Mouse (Mus musculus) liver, embryonic 16.5 days (tissue): ENCODE results near the gene Slc22a2. TPM values are rescaled to one million over a fixed set of nuclear protein-coding genes. Genes with fewer than 3 reads are reported as not detected.
"Not testable (repeated sequence)": the region's sequence is repeated elsewhere in the genome, so short reads cannot be mapped to it uniquely, and the experiment has no call there.

ENCODE experiments used
- ATAC-seq: fragments of 200-750 bp; cut with Nextera tagmentation; 2 replicates; pipeline ENCODE4 v1.8.0; 2017; ENCODE audit warnings: low read depth, mild to moderate bottlenecking, moderate number of reproducible peaks, moderate library complexity
- H3K27ac ChIP-seq: fragments of 300-500 bp; sonication (generic); 2 replicates; pipeline ENCODE4 v1.5.1; 2014; ENCODE audit warnings: mild to moderate bottlenecking, low read length
- H3K27me3 ChIP-seq: fragments of 300-500 bp; sonication (generic); 2 replicates; pipeline ENCODE4 v1.6.1; 2014; ENCODE audit warnings: low read depth, low read length, mixed read lengths; ENCODE audit not compliant: control insufficient read depth, insufficient read depth
- H3K36me3 ChIP-seq: fragments of 300-500 bp; sonication (generic); 2 replicates; pipeline ENCODE4 v1.6.1; 2014; ENCODE audit warnings: mild to moderate bottlenecking; ENCODE audit not compliant: control insufficient read depth, insufficient read depth
- H3K4me1 ChIP-seq: fragments of 300-500 bp; sonication (generic); 2 replicates; pipeline ENCODE4 v1.6.1; 2014; ENCODE audit warnings: low read depth, low read length, mixed read lengths; ENCODE audit not compliant: control insufficient read depth
- H3K4me2 ChIP-seq: fragments of 300-500 bp; sonication (generic); 2 replicates; pipeline ENCODE4 v1.6.1; 2014; ENCODE audit warnings: low read depth, low read length, mixed read lengths
- H3K4me3 ChIP-seq: fragments of 300-500 bp; sonication (generic); 2 replicates; pipeline ENCODE4 v1.5.1; 2014; ENCODE audit warnings: low read depth, mild to moderate bottlenecking, low read length
- H3K9ac ChIP-seq: fragments of 300-500 bp; sonication (generic); 2 replicates; pipeline ENCODE4 v1.6.1; 2014; ENCODE audit warnings: low read depth, low read length
- H3K9me3 ChIP-seq: fragments of 300-500 bp; sonication (generic); replicated peaks from 2 replicates; pipeline ENCODE4 v1.6.1; 2016; ENCODE audit warnings: low read length; ENCODE audit not compliant: control insufficient read depth
- WGBS: fragments of 180-500 bp; shearing (Covaris S2); extraction: QIAGEN DNeasy Blood & Tissue Kit; methylation state at CpG from one replicate; pipeline ENCODE4 v1.1.7; 2014; ENCODE audit not compliant: insufficient replicate concordance; 5-methylcytosine and 5-hydroxymethylcytosine counted together
- polyA plus RNA-seq: library from polyadenylated mRNA; unstranded; fragments of >200 nt; fragmentation: Nextera tagmentation; extraction: Ambion mirVana; gene quantifications from 2 replicates; pipeline ENCODE4 v1.2.1, GENCODE M21; 2015

The Slc22a2 gene
- polyA plus RNA-seq, 1 experiment from 2014 or later, result not detected

DNA sequence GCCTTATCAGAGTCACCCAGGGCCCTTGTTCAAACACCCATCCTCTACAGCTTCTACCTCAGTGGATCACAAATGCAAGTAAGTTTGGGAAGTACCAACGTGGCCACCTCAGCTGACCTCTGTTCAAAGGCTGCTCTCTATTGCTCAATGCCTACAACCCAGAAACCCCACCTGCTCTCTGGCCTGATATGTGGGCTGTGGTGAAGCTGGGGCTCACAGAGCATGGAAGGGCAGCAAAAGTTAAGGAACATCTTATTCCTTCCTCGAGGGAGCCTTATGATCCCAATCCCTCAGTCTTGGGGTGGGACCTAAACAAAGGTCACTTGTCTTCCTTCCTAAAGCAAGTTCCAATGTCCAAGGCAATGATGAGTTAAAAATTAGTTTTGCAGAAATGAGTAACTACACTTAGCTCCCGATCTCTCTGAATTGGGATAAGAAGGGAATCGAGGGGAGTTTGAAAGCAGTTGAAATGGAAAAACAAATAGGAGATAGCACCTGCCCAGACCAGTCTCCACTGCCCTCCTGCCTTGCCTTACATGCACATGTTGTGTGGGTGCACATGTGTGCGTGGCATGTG, 87.2 kb downstream of the Slc22a2 start:
- peak; percentile 50 for ATAC-seq
- WGBS, result 49% methylated on average over 5 of the region's 5 CpGs
- no peak overlapping the region for H3K4me2 ChIP-seq

DNA sequence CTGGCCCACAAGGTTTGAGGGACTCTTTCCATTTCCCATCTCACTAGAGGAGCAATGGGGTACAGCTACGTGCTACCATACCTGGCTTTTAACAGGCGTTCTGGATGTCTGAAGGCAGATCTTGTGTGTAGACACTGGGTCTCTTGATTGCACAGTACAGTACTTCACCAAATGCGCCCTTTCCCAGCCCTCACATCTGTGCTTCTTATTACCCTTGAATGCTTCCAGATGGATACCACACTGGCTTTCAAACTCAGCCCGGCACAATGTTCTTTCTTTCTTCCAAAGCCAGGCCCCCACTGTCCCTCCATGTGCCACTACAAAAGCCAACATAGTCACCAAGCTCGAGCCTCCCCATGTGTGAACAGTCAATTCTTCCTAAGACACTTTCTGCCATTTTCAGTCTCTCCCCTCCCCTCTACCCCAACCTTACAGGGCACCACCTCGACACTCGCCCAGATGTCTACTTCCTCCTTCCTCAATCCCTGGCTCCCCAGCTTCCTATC, 88.4 kb downstream of the Slc22a2 start:
- 45% methylated on average over 7 of the region's 7 CpGs for WGBS
- no peaks in the 10 kb centered on the region for H3K27me3 ChIP-seq
- no peak for ATAC-seq
- no peaks in the 10 kb centered on the region for H3K9me3 ChIP-seq
- H3K4me1 ChIP-seq, result peaks cover 16% of the 10 kb centered on the region
- H3K9ac ChIP-seq, result no peak overlapping the region
- no peak overlapping the region for H3K4me2 ChIP-seq
- H3K4me3 ChIP-seq, result no peak overlapping the region
- H3K36me3 ChIP-seq, result no peaks in the 10 kb centered on the region
- H3K27ac ChIP-seq, result no peak overlapping the region

More for the DNA sequence above, 87.2 kb downstream of the Slc22a2 start:
- Histone ChIP-seq H3K4me3 (no peak overlapping the region), H3K36me3 (no peaks in the 10 kb centered on the region), H3K9ac (no peak overlapping the region), H3K27me3 (no peaks in the 10 kb centered on the region), H3K4me1 (peaks cover 16% of the 10 kb centered on the region), H3K27ac (no peak overlapping the region), H3K9me3 (no peaks in the 10 kb centered on the region)

DNA sequence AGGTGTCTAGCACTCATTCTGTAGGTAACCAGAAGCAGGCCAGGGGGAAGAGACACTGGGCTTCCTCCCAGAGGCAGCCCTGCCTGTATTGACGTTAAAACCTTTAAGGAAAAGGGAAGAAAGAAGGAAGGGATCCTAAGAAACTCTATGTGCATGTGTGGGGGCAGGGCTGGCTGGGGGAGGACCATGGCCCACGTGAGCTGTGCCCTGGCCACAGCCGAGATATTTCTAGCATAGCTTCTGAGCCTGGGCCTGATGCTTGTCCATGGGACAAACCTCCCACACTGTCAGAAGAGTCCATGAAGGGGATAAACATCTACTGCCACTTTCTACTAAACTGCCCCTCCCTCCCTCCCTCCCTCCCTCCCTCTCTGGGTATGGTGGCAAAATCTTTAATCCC, 89.9 kb downstream of the Slc22a2 start:
- Histone ChIP-seq H3K4me3 (no peak overlapping the region), H3K9ac (no peak overlapping the region), H3K9me3 (no peaks in the 10 kb centered on the region), H3K4me2 (no peak overlapping the region), H3K4me1 (peaks cover 10% of the 10 kb centered on the region), H3K27me3 (no peaks in the 10 kb centered on the region), H3K36me3 (no peaks in the 10 kb centered on the region), H3K27ac (no peak overlapping the region)
- no peak for ATAC-seq
- WGBS, result 35% methylated on average over 3 of the region's 3 CpGs

DNA sequence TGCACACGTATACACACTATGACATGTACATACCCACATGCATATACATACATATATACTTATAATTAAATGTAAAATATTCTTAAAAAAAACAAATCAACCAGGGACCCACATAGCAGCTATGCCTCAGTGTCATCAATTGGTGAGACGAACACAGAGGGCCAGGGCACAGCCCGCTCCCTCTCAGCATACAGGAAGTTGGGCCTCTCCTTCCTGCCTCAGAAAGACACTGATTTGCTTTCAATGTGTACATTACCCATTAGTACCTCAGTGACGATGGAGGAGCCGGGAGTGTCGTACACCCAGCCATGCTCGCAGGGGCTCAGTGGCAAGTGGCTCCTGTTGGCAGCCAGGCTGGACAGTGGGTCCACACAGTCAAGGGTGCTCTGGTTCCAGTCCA, 91.0 kb downstream of the Slc22a2 start:
- H3K27ac ChIP-seq, result not testable (repeated sequence)

DNA sequence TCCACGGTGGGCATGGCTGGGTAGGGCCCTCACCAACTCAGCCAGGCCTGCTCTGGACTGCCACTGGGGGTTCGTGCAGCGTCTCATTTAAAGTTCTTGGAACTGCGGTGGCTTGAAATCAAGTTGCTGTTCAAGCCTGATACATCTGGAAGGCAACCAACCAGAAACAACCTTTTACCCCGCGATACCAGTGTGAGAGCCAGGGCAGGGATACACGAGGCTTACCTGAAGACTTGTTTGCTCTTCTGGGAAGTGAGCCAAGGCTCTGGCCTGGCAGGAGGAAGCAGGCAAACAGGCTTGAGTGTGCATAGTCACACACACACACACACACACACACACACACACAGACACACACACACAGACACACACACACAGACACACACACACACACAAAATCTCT, 91.7 kb downstream of the Slc22a2 start, which contains the start of gene Slc22a1:
TSS of gene Slc22a1 (minus strand) at position 184 of the 400 bp plus-strand sequence.
- Histone ChIP-seq H3K9ac (no peak within 1 kb of the TSS), H3K36me3 (no peaks in the 10 kb centered on the region), H3K4me1 (peaks cover 3% of the 10 kb centered on the region), H3K4me3 (no peak within 1 kb of the TSS), H3K27ac (no peak within 1 kb of the TSS), H3K4me2 (no peak within 1 kb of the TSS), H3K9me3 (no peaks in the 10 kb centered on the region), H3K27me3 (no peaks in the 10 kb centered on the region)
- 62% methylated on average over 7 of the region's 7 CpGs for WGBS
- no peak for ATAC-seq

More for the DNA sequence above, 91.0 kb downstream of the Slc22a2 start:
- not testable (repeated sequence) for H3K9me3 ChIP-seq, H3K36me3 ChIP-seq, ATAC-seq, H3K4me1 ChIP-seq, H3K4me3 ChIP-seq, H3K27me3 ChIP-seq, H3K4me2 ChIP-seq, H3K9ac ChIP-seq
- 59% methylated on average over 7 of the region's 7 CpGs for WGBS

DNA sequence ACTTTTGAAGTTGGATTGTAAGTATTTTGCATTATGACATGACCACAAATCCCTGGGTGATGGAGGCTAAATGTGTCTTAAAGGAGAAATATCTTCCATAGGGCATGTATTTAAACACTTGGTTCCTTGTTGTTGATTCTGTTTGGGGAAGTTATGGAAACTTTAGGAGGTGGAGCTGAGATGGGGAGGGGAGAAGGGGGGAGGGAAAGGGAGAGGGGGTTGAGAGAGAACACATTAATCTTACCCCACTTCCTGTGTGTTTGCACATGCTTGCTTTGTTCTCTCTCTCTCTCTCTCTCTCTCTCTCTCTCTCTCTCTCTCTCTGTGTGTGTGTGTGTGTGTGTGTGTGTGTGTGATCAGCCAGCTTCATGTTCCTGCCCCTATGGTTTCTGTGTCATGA, 93.2 kb downstream of the Slc22a2 start:
- Histone ChIP-seq H3K9ac (no peak overlapping the region), H3K27me3 (no peaks in the 10 kb centered on the region), H3K4me2 (no peak overlapping the region), H3K4me3 (no peak overlapping the region), H3K9me3 (no peaks in the 10 kb centered on the region), H3K27ac (no peak overlapping the region), H3K36me3 (no peaks in the 10 kb centered on the region), H3K4me1 (no peaks in the 10 kb centered on the region)
- ATAC-seq, result no peak

Other genes starting within 250 kb of the Slc22a2 start
- gene Plg, start 205.5 kb upstream of the Slc22a2 start, polyA plus RNA-seq, result 472 and 552 TPM in 2 replicates
- gene Slc22a3, start 76.4 kb upstream of the Slc22a2 start, polyA plus RNA-seq, result 0.48 and 0.50 TPM in 2 replicates
- not detected in 2 replicates for gene Slc22a1, start 91.7 kb downstream of the Slc22a2 start, polyA plus RNA-seq
- 15.3 and 17.7 TPM in 2 replicates for gene Igf2r, start 185.5 kb downstream of the Slc22a2 start, polyA plus RNA-seq